Mouse (Mus musculus) gastrocnemius, adult 8-10 months (tissue): ENCODE data around the gene Aunip. TPM values are rescaled to one million over a fixed set of nuclear protein-coding genes. Genes with fewer than 3 reads are reported as not detected.

Experiments used
- DNase-seq, 2 experiments: peaks; one replicate each; pipeline ENCODE4 v3.0.0; 2022; ENCODE audit warnings: low spot score in 2 of 2
- total RNA-seq, 4 experiments: library from RNA; stranded (reverse); gene quantifications; 2 replicates each; pipeline ENCODE4 v1.2.4; 2022

Gene Aunip
- total RNA-seq, 4 experiments from 2014 or later = not detected

GRCm38 (mm10) chr4:134551494-134552316, 40.9 kb downstream of the Aunip start, which contains the start of gene Selenon:
Selenon (minus strand) TSS chr4:134552166.
- DNase-seq = peak in 1 of 2 experiments; percentile 44

GRCm38 (mm10) chr4:134553631-134554030, 42.8 kb downstream of the Aunip start:
- DNase-seq = no peak

GRCm38 (mm10) chr4:134555956-134556580, 45.3 kb downstream of the Aunip start:
- DNase-seq = no peak

- DNase-seq = no peak
Observed at GRCm38 (mm10) chr4:134557626-134558249, 46.9 kb downstream of the Aunip start.

GRCm38 (mm10) chr4:134558570-134559113, 47.8 kb downstream of the Aunip start:
- no peak for DNase-seq

- no peak for DNase-seq
Observed at GRCm38 (mm10) chr4:134559154-134559553, 48.4 kb downstream of the Aunip start.

GRCm38 (mm10) chr4:134560699-134561098, 49.9 kb downstream of the Aunip start:
- no peak for DNase-seq

GRCm38 (mm10) chr4:134562014-134562413, 51.2 kb downstream of the Aunip start:
- DNase-seq = no peak

GRCm38 (mm10) chr4:134563624-134564023, 52.8 kb downstream of the Aunip start:
- no peak for DNase-seq

GRCm38 (mm10) chr4:134564093-134564492, 53.3 kb downstream of the Aunip start:
- no peak for DNase-seq

GRCm38 (mm10) chr4:134567377-134568226, 56.8 kb downstream of the Aunip start:
- no peak for DNase-seq

GRCm38 (mm10) chr4:134569205-134569604, 58.4 kb downstream of the Aunip start:
- no peak for DNase-seq

- DNase-seq = no peak
Observed at GRCm38 (mm10) chr4:134569831-134570230, 59.0 kb downstream of the Aunip start.

- DNase-seq = no peak
Observed at GRCm38 (mm10) chr4:134570704-134571451, 60.1 kb downstream of the Aunip start.

- DNase-seq = peak in 1 of 2 experiments; percentile 53
Observed at GRCm38 (mm10) chr4:134572449-134573300, 61.9 kb downstream of the Aunip start.
